In genomic region chr8:85220220-85220619, GRCm38 (mm10) we compare ENCODE assay signal across 28 mouse cellular contexts. TPM values are rescaled to one million over a fixed set of nuclear protein-coding genes. Genes with fewer than 3 reads are reported as not detected.
DNase-seq lines count a peak whose midpoint lies in the region; ATAC-seq and TF ChIP-seq lines count a peak whose summit lies in the region.
"Had no signal": no experiment of that assay in that cellular context is flagged by ENCODE, and none has a peak within 500 bp of the region (broad histone marks: within the 10 kb centered on the region; RNA-seq: fewer than 3 reads in every experiment).

No protein-coding gene starts in this region.

- peak overlapping the region; percentile 69 to 72 for H3K27ac ChIP-seq in heart, embryonic 14.5 days (replicated peaks in 1 of 2; ENCODE audit: control insufficient read depth in 1 of 2, insufficient read depth in 1 of 2, low read depth in 2 of 2, low read length in 2 of 2)
- H3K27ac ChIP-seq in heart, embryonic 11.5 days (ENCODE audit: low read depth, low read length) = no peak overlapping the region
- peak overlapping the region; percentile 60 for H3K27ac ChIP-seq in lung, postnatal 0 days (ENCODE audit: low read length)
- H3K27ac ChIP-seq: embryonic facial prominence, embryonic 13.5 days; hindbrain, embryonic 15.5 days; intestine, embryonic 15.5 days; layer of hippocampus, adult 2 months; left cerebral cortex, adult 2 months; limb, embryonic 12.5 days; liver, embryonic 14.5 days; macrophage had no signal

- peak; percentile 3 for DNase-seq in layer of hippocampus, adult 9-11 months
- DNase-seq in layer of hippocampus, postnatal 36 days = no peak
- DNase-seq in lung, postnatal 0 days (ENCODE audit: low spot score) = no peak
- no peak for DNase-seq in lung, postnatal 25 days (ENCODE audit: low spot score)
- DNase-seq in frontal cortex, postnatal 36 days (ENCODE audit: low spot score in 2 of 2) = peak; percentile 10 to 19
- DNase-seq: adrenal gland, postnatal 25 days; cerebellum, adult 11-12 months; cerebellum, postnatal 14 days; gastrocnemius, postnatal 10 days; retina, postnatal 1 day had no signal

- H3K27me3 ChIP-seq in heart, embryonic 14.5 days (ENCODE audit: control insufficient read depth, insufficient read depth, low read length) = no peaks in the 10 kb centered on the region
- H3K27me3 ChIP-seq in heart, embryonic 11.5 days (ENCODE audit: control insufficient read depth, insufficient read depth, low read length) = no peaks in the 10 kb centered on the region
- H3K27me3 ChIP-seq in lung, postnatal 0 days (replicated peaks; ENCODE audit: insufficient read depth, low read length) = no peaks in the 10 kb centered on the region
- H3K27me3 ChIP-seq: embryonic facial prominence, embryonic 13.5 days; hindbrain, embryonic 15.5 days; intestine, embryonic 15.5 days; limb, embryonic 12.5 days had no signal

- H3K9ac ChIP-seq in heart, embryonic 14.5 days (ENCODE audit: low read length) = no peak overlapping the region
- no peak overlapping the region for H3K9ac ChIP-seq in heart, embryonic 11.5 days (ENCODE audit: low read depth, low read length)
- no peak overlapping the region for H3K9ac ChIP-seq in lung, postnatal 0 days (replicated peaks; ENCODE audit: low read depth)
- H3K9ac ChIP-seq: embryonic facial prominence, embryonic 13.5 days; hindbrain, embryonic 15.5 days; intestine, embryonic 15.5 days; limb, embryonic 12.5 days; liver, embryonic 14.5 days had no signal

- H3K36me3 ChIP-seq in heart, embryonic 14.5 days (ENCODE audit: control insufficient read depth, insufficient read depth, low read length) = no peaks in the 10 kb centered on the region
- no peaks in the 10 kb centered on the region for H3K36me3 ChIP-seq in heart, embryonic 11.5 days (ENCODE audit: control insufficient read depth, insufficient read depth, low read length)
- H3K36me3 ChIP-seq in lung, postnatal 0 days (ENCODE audit: insufficient read depth, low read length) = no peaks in the 10 kb centered on the region
- H3K36me3 ChIP-seq: embryonic facial prominence, embryonic 13.5 days; hindbrain, embryonic 15.5 days; intestine, embryonic 15.5 days; limb, embryonic 12.5 days had no signal

- H3K9me3 ChIP-seq in heart, embryonic 14.5 days (ENCODE audit: control insufficient read depth, low read length) = no peaks in the 10 kb centered on the region
- H3K9me3 ChIP-seq in heart, embryonic 11.5 days (replicated peaks; ENCODE audit: control insufficient read depth, low read length) = no peaks in the 10 kb centered on the region
- H3K9me3 ChIP-seq in lung, postnatal 0 days (ENCODE audit: low read length) = no peaks in the 10 kb centered on the region
- H3K9me3 ChIP-seq: embryonic facial prominence, embryonic 13.5 days; hindbrain, embryonic 15.5 days; intestine, embryonic 15.5 days; limb, embryonic 12.5 days had no signal

- ATAC-seq in heart, embryonic 14.5 days (ENCODE audit: insufficient number of reproducible peaks, insufficient read depth, low FRiP score, low read depth) = no peak
- no peak for ATAC-seq in heart, embryonic 11.5 days (replicated peaks; ENCODE audit: insufficient number of reproducible peaks, low FRiP score, low TSS enrichment)
- no peak for ATAC-seq in lung, postnatal 0 days
- ATAC-seq: forebrain, embryonic 16.5 days; intestine, embryonic 15.5 days had no signal

- peaks cover 0 to 4% of the 10 kb centered on the region in 2 experiments; a peak in 1 of 4 replicates for H3K4me1 ChIP-seq in heart, embryonic 14.5 days (ENCODE audit: control insufficient read depth in 2 of 2, insufficient read depth in 2 of 2, low read length in 2 of 2)
- no peaks in the 10 kb centered on the region for H3K4me1 ChIP-seq in heart, embryonic 11.5 days (ENCODE audit: control insufficient read depth, insufficient read depth, low read length)
- no peaks in the 10 kb centered on the region for H3K4me1 ChIP-seq in lung, postnatal 0 days (ENCODE audit: insufficient read depth, low read depth, low read length)
- H3K4me1 ChIP-seq: embryonic facial prominence, embryonic 13.5 days; hindbrain, embryonic 15.5 days; intestine, embryonic 15.5 days; limb, embryonic 12.5 days had no signal

- TF ChIP-seq CTCF in lung, postnatal 0 days (IDR thresholded peaks at IDR 0.05) = no peak

- 72% methylated on average over 4 of the region's 4 CpGs for WGBS in heart, embryonic 14.5 days
- WGBS in heart, embryonic 11.5 days (ENCODE audit: insufficient replicate concordance) = 64% methylated on average over 4 of the region's 4 CpGs
- WGBS in lung, postnatal 0 days = 74% methylated on average over 4 of the region's 4 CpGs

- TF ChIP-seq EP300 in lung, postnatal 0 days (IDR thresholded peaks at IDR 0.05) = no peak

- no peak overlapping the region for H3K4me2 ChIP-seq in heart, embryonic 14.5 days (ENCODE audit: low read length)
- H3K4me2 ChIP-seq in heart, embryonic 11.5 days = no peak overlapping the region
- no peak overlapping the region for H3K4me2 ChIP-seq in lung, postnatal 0 days (replicated peaks; ENCODE audit: low read depth, low read length)
- H3K4me2 ChIP-seq: embryonic facial prominence, embryonic 13.5 days; hindbrain, embryonic 15.5 days; intestine, embryonic 15.5 days; limb, embryonic 12.5 days; midbrain, embryonic 11.5 days had no signal

- H3K4me3 ChIP-seq in heart, embryonic 14.5 days (ENCODE audit: control insufficient read depth in 1 of 2, insufficient read depth in 1 of 2, low read depth in 1 of 2, low read length in 2 of 2) = no peak overlapping the region
- no peak overlapping the region for H3K4me3 ChIP-seq in heart, embryonic 11.5 days (ENCODE audit: low read depth, low read length)
- no peak overlapping the region for H3K4me3 ChIP-seq in lung, postnatal 0 days (ENCODE audit: low read depth, low read length)
- H3K4me3 ChIP-seq: embryonic facial prominence, embryonic 13.5 days; hindbrain, embryonic 15.5 days; intestine, embryonic 15.5 days; layer of hippocampus, adult 2 months; left cerebral cortex, adult 2 months; limb, embryonic 12.5 days had no signal

RNA-seq across cellular contexts. Expression of gene Olfr371, which starts 5.6 kb away (rescaled TPM):
- polyA plus RNA-seq in heart, embryonic 14.5 days (2014; fragmentation: Nextera tagmentation; extraction: Ambion mirVana) = not detected in 2 replicates
- not detected in 2 replicates for polyA plus RNA-seq in heart, embryonic 11.5 days (2014; fragmentation: Nextera tagmentation; extraction: Ambion mirVana)
- not detected for total RNA-seq in layer of hippocampus, postnatal 36 days (2021)
- not detected in 2 replicates for polyA plus RNA-seq in lung, postnatal 0 days (2015; fragmentation: Nextera tagmentation; extraction: Ambion mirVana)
- total RNA-seq: adrenal gland, postnatal 25 days; CH12.LX; gastrocnemius, postnatal 10 days; heart, postnatal 36 days; layer of hippocampus, adult 2 months; left cerebral cortex, adult 2 months; MEL had no signal
- polyA plus RNA-seq: embryonic facial prominence, embryonic 13.5 days; forebrain, embryonic 16.5 days; hindbrain, embryonic 15.5 days; intestine, embryonic 15.5 days; limb, embryonic 12.5 days; liver, embryonic 14.5 days; macrophage; midbrain, embryonic 11.5 days; stomach, embryonic 14.5 days; thymus, postnatal 0 days; urinary bladder, adult 2 months had no signal

Comparison
In these comparisons a context has a peak if more than half of its experiments do, and no peak if none do; other contexts are left out.
1. DNase-seq: peak in layer of hippocampus, adult 9-11 months (single experiment) and frontal cortex, postnatal 36 days (2 of 2); none in layer of hippocampus, postnatal 36 days (0 of 2), lung, postnatal 0 days (single experiment) and lung, postnatal 25 days (single experiment).